Mouse (Mus musculus): ENCODE results near the gene Gm28035. TPM values are rescaled to one million over a fixed set of nuclear protein-coding genes. Genes with fewer than 3 reads are reported as not detected.
A peak's percentile ranks its signal among the peaks of the same experiment; 100 is the strongest.

The Gm28035 gene
- polyA plus RNA-seq, 1 experiment from 2014 or later: 0.05 TPM

DNA sequence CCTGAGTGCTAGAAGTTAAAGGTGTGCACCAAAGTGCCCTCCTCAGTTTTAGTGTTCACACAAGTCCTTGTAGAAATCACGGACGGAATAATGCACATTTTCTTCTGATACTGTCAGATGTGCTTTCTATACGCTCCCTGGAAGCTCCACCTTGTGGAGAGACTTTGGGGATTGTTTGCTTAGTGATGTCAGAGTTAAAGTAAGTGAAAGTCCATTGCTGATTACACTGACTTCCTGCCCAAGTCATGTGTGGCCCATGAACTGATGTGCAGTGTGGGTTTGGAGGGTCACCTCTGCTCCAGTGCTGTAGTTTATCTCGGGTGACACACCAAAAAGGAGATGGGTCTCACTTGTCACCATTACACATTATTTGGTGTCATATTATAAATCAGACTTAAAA is 78.9 kb downstream of the Gm28035 start:
- H3K27ac ChIP-seq: no peak overlapping the region
- H3K4me3 ChIP-seq (replicated peaks): no peak overlapping the region
- no peaks in the 10 kb centered on the region for H3K27me3 ChIP-seq
- no peak overlapping the region for H3K9ac ChIP-seq
- no peak overlapping the region for H3K4me2 ChIP-seq
- H3K9me3 ChIP-seq (replicated peaks): no peaks in the 10 kb centered on the region
- DNase-seq (no peak), ATAC-seq (ENCODE audit: low read depth) (peak; percentile 62)
- WGBS (ENCODE audit: insufficient replicate concordance): 76% methylated on average over 4 of the region's 4 CpGs
- peaks cover 91% of the 10 kb centered on the region for H3K36me3 ChIP-seq
- H3K4me1 ChIP-seq (replicated peaks): no peaks in the 10 kb centered on the region

DNA sequence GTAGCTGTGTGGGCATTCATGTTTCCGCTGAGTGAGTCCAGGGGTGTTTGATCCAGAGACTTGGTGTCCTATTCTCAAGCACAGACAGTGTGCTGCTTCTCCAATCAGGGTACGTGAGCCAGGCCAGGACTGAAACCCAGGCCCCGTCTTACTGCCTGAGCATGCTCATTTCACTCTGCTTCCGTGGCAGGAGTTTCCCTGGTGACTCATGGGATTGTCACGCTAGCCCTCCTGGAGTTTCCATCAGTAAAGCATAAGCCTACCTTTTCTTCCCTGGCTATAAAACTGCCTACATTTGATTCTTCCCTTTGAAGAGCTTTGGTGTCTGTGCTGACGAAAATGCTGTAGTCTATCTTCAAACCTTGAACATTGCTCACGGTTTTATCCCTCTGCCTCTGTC is 82.7 kb downstream of the Gm28035 start:
- no peak for ATAC-seq (ENCODE audit: low read depth)

DNA sequence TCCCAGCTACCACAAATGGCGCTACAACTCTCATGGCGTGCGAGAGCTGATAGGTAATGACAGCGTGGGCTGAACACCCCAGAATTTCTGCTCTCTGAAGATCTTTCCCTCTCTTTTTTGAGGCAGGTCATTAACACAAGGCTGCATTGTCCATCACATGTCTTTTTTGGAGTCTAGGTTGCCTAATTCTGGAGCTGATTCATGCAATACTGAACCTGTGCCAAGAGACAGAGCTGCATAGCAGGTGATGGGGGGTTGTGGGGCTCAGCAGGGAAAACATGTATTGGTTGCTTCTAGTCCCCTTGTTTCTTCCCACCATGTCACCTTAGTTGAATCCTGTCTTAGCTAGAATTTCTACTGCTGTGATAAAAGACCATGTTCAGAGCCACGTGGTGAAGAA is 84.9 kb downstream of the Gm28035 start:
- H3K9me3 ChIP-seq (replicated peaks): no peaks in the 10 kb centered on the region
- peaks cover 96% of the 10 kb centered on the region for H3K36me3 ChIP-seq
- ATAC-seq (ENCODE audit: low read depth) (no peak), DNase-seq (no peak)
- H3K27ac ChIP-seq: no peak overlapping the region
- H3K9ac ChIP-seq: no peak overlapping the region
- H3K4me2 ChIP-seq: no peak overlapping the region
- H3K4me3 ChIP-seq (replicated peaks): no peak overlapping the region
- 84% methylated on average over 5 of the region's 5 CpGs for WGBS (ENCODE audit: insufficient replicate concordance)
- no peaks in the 10 kb centered on the region for H3K4me1 ChIP-seq (replicated peaks)
- H3K27me3 ChIP-seq: no peaks in the 10 kb centered on the region

More for the DNA sequence above, 82.7 kb downstream of the Gm28035 start:
- H3K27me3 ChIP-seq: no peaks in the 10 kb centered on the region
- H3K4me2 ChIP-seq: no peak overlapping the region
- no peak overlapping the region for H3K4me3 ChIP-seq (replicated peaks)
- H3K36me3 ChIP-seq: peaks cover 92% of the 10 kb centered on the region
- no peak overlapping the region for H3K27ac ChIP-seq
- no peak overlapping the region for H3K9ac ChIP-seq
- no peaks in the 10 kb centered on the region for H3K9me3 ChIP-seq (replicated peaks)
- no peaks in the 10 kb centered on the region for H3K4me1 ChIP-seq (replicated peaks)
- DNase-seq: no peak
- 87% methylated on average over 7 of the region's 7 CpGs for WGBS (ENCODE audit: insufficient replicate concordance)

DNA sequence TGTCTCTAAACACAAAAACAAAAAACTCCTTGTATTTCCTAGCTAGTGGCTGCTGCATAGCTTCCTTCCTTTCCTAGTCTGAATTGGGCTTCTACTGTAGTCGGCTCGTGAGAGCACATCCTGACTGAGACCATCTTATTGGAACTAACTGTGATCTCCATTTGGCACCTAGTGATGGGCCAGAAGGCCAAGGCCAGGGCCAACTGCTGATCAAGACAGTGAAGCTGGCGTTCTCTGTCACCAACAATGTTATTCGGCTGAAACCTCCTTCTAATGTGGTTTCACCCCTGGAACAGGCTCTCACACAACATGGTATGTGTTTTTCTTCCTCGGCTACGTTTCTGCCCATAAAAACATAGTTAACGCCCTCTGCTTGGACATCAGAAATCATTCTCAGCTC is 86.9 kb downstream of the Gm28035 start:
- WGBS (ENCODE audit: insufficient replicate concordance): 84% methylated on average over 7 of the region's 7 CpGs
- peaks cover 98% of the 10 kb centered on the region for H3K36me3 ChIP-seq

DNA sequence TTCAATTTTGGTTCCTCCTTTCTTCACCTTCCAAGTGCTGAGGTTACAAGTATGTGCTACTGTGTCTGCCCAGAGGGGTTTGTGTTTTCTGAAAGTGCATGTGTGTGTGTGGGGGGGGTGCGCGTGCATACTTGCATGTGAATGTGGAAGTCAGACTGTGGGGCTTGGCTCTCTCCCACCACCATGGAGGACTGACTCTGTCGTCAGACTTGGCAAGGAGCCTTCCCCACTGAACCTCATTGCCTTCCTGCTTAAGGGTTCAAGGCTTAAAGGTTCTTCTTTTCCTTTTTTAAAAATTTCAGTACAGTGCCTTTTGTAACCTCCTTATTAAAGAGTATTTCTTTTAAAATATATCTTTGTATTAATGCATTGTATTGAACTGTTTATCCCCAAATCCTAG is 88.4 kb downstream of the Gm28035 start:
- no peak for DNase-seq
- WGBS (ENCODE audit: insufficient replicate concordance): 90% methylated on average over 3 of the region's 3 CpGs
- ATAC-seq (ENCODE audit: low read depth): no peak

More for the DNA sequence above, 86.9 kb downstream of the Gm28035 start:
- H3K9me3 ChIP-seq (replicated peaks): no peaks in the 10 kb centered on the region
- ATAC-seq (ENCODE audit: low read depth) (no peak), DNase-seq (no peak)
- no peaks in the 10 kb centered on the region for H3K27me3 ChIP-seq
- no peak overlapping the region for H3K4me2 ChIP-seq
- H3K27ac ChIP-seq: no peak overlapping the region
- no peak overlapping the region for H3K9ac ChIP-seq
- no peak overlapping the region for H3K4me3 ChIP-seq (replicated peaks)
- H3K4me1 ChIP-seq (replicated peaks): no peaks in the 10 kb centered on the region

More for the DNA sequence above, 88.4 kb downstream of the Gm28035 start:
- Histone ChIP-seq H3K4me1 (replicated peaks) (no peaks in the 10 kb centered on the region), H3K36me3 (peaks cover 98% of the 10 kb centered on the region), H3K9ac (no peak overlapping the region), H3K4me3 (replicated peaks) (no peak overlapping the region), H3K27ac (no peak overlapping the region), H3K9me3 (replicated peaks) (no peaks in the 10 kb centered on the region), H3K4me2 (no peak overlapping the region), H3K27me3 (no peaks in the 10 kb centered on the region)

Other genes starting within 250 kb of the Gm28035 start
- 9.9 and 10.7 TPM in 2 replicates for gene Wdr34, start 191.7 kb upstream of the Gm28035 start, polyA plus RNA-seq (2015; fragmentation: Nextera tagmentation; extraction: Ambion mirVana)
- 317 and 337 TPM in 2 replicates for gene Set, start 183.2 kb upstream of the Gm28035 start, polyA plus RNA-seq (2015; fragmentation: Nextera tagmentation; extraction: Ambion mirVana)
- 3.1 and 3.2 TPM in 2 replicates for gene Pkn3, start 162.9 kb upstream of the Gm28035 start, polyA plus RNA-seq (2015; fragmentation: Nextera tagmentation; extraction: Ambion mirVana)
- 22.8 and 23.9 TPM in 2 replicates for gene Zdhhc12, start 146.9 kb upstream of the Gm28035 start, polyA plus RNA-seq (2015; fragmentation: Nextera tagmentation; extraction: Ambion mirVana)
- gene Zer1, start 116.0 kb upstream of the Gm28035 start, polyA plus RNA-seq (2015; fragmentation: Nextera tagmentation; extraction: Ambion mirVana): 2.2 and 2.6 TPM in 2 replicates
- gene Tbc1d13, start 106.8 kb upstream of the Gm28035 start, polyA plus RNA-seq (2015; fragmentation: Nextera tagmentation; extraction: Ambion mirVana): 2.8 and 3.7 TPM in 2 replicates
- gene Endog, start 69.1 kb upstream of the Gm28035 start, polyA plus RNA-seq (2015; fragmentation: Nextera tagmentation; extraction: Ambion mirVana): 14.2 and 15.6 TPM in 2 replicates
- 40.5 and 42.5 TPM in 2 replicates for gene Spout1, start 62.1 kb upstream of the Gm28035 start, polyA plus RNA-seq (2015; fragmentation: Nextera tagmentation; extraction: Ambion mirVana)
- 9.7 and 10.1 TPM in 2 replicates for gene Kyat1, start 34.7 kb upstream of the Gm28035 start, polyA plus RNA-seq (2015; fragmentation: Nextera tagmentation; extraction: Ambion mirVana)
- 11.9 and 12.5 TPM in 2 replicates for gene Lrrc8a, start 2.9 kb upstream of the Gm28035 start, polyA plus RNA-seq (2015; fragmentation: Nextera tagmentation; extraction: Ambion mirVana)
- 8.1 and 8.9 TPM in 2 replicates for gene Phyhd1, start 25.6 kb downstream of the Gm28035 start, polyA plus RNA-seq (2015; fragmentation: Nextera tagmentation; extraction: Ambion mirVana)
- 0.82 TPM in 1 of 2 replicates, not detected in the other for gene Gm28038, start 40.5 kb downstream of the Gm28035 start, polyA plus RNA-seq (2015; fragmentation: Nextera tagmentation; extraction: Ambion mirVana)
- gene Dolk, start 45.8 kb downstream of the Gm28035 start, polyA plus RNA-seq (2015; fragmentation: Nextera tagmentation; extraction: Ambion mirVana): 14.0 and 14.4 TPM in 2 replicates
- gene Nup188, start 45.8 kb downstream of the Gm28035 start, polyA plus RNA-seq (2015; fragmentation: Nextera tagmentation; extraction: Ambion mirVana): 15.5 and 20.0 TPM in 2 replicates
- 20.9 and 21.3 TPM in 2 replicates for gene Sh3glb2, start 118.8 kb downstream of the Gm28035 start, polyA plus RNA-seq (2015; fragmentation: Nextera tagmentation; extraction: Ambion mirVana)
- 8.5 and 10.0 TPM in 2 replicates for gene Miga2, start 123.7 kb downstream of the Gm28035 start, polyA plus RNA-seq (2015; fragmentation: Nextera tagmentation; extraction: Ambion mirVana)
- gene Dolpp1, start 151.7 kb downstream of the Gm28035 start, polyA plus RNA-seq (2015; fragmentation: Nextera tagmentation; extraction: Ambion mirVana): 20.3 and 21.3 TPM in 2 replicates
- 20.5 and 23.9 TPM in 2 replicates for gene Crat, start 175.2 kb downstream of the Gm28035 start, polyA plus RNA-seq (2015; fragmentation: Nextera tagmentation; extraction: Ambion mirVana)
- 142 and 147 TPM in 2 replicates for gene Ptpa, start 175.5 kb downstream of the Gm28035 start, polyA plus RNA-seq (2015; fragmentation: Nextera tagmentation; extraction: Ambion mirVana)
- gene Ier5l, start 233.7 kb downstream of the Gm28035 start, polyA plus RNA-seq (2015; fragmentation: Nextera tagmentation; extraction: Ambion mirVana): 0.12 and 0.13 TPM in 2 replicates